Mouse (Mus musculus) adrenal gland, postnatal 25 days (tissue): ENCODE measurements at regions not wholly inside any gene's neighbourhood (a gene's known extent, or its start where the extent isn't known, plus 50 kb on each side); places are given as distances from the start of the nearest gene placed in this dataset.
"Not testable (repeated sequence)": the region's sequence is repeated elsewhere in the genome, so short reads cannot be mapped to it uniquely, and the experiment has no call there.

Experiments
- DNase-seq: peaks from one replicate; pipeline ENCODE4 v3.0.0; 2021; ENCODE audit warnings: mixed read lengths

DNA sequence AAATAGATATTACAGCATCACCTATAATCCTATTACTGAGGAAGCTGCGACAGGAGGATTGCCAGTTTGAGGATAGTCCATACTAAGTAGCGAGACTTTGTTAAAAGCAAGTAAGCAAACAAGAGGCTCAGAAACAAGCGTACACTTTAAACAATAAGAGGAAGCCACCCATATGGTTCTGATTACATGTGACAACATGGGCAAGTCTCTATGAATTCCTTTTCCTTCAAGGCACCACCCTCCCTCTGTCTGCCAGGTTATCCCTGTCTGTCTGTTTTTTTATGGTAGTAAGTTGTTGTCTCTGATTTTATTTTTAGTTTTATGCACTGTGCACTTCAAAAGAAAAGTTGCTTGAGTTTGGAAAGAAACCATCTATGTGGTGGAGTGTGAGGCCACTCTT lies 76.8 kb upstream of the Tars start:
- no peak for DNase-seq

DNA sequence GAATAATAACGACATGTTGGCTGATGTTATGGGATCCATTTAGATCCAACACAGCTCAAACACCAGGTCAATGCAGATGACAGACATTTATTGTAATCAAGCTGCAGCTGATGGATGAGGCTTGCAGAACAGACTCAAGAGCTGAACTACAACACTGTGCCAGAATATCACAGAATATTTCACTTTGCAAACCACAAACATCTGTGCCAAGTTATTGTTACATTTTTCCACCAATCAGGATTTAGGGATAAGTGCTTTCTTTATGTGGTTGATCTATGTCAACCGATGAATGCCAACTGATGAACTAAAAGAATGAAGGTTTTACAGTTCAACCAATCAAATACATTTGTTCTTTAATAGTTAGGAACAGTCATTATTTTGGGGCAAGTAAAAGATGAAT lies 63.9 kb upstream of the Tars start:
- DNase-seq = no peak

DNA sequence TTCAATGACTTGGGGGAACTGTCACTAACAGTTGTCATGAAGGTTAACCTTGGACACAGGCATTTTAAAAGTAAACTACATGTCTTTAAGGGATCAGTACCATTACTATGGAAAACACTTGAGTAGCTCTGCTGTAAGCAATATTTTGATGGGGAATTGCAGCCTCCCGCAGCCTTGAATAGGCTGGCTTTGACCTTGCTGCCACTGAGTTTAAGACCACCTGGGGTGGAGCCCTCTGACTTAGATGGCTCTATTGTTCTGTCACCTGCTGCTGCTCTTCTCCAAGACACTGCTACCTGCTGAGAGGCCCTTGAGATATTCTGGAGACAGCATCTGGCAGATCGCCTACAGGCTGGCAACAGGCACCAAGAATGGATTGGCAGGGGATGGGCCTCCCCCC lies 62.1 kb upstream of the Tars start:
- not testable (repeated sequence) for DNase-seq

DNA sequence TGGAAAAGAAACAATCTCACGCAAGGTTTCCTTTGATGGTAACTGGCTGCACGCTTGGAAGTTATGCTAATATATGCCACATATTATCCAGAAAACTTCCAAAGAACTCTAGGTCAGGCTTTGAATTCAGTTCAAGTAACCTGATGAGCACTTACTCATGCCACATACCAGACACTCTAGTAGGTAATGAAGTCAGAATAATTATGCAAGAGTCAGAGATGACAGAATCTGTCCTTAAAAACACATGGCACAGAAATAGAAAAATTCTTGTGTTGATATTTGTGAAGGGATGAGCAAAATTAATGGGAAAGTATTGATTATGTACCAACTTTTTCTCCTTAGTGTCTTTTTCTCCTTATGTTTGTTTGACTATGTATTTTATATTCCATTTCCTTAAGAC lies 59.8 kb upstream of the Tars start:
- DNase-seq = no peak

DNA sequence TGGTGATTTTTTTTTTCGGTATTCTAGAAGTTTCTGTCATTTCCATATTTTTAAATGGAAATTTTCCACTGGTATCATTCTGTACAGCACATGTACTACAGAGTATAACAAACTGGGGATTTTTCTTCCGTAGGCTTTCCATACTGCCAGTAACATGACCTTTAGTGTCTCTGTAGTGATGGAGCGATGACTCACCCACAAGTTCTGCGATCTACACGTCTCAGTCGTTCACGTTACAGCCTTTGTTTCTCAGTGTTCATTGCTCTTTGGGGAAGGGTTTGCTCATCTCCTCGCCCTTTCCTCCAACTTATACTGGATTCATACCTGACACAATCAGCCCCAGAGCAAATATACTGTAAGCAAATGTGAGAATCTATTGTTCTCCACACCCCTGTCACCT lies 57.8 kb upstream of the Tars start:
- no peak for DNase-seq

DNA sequence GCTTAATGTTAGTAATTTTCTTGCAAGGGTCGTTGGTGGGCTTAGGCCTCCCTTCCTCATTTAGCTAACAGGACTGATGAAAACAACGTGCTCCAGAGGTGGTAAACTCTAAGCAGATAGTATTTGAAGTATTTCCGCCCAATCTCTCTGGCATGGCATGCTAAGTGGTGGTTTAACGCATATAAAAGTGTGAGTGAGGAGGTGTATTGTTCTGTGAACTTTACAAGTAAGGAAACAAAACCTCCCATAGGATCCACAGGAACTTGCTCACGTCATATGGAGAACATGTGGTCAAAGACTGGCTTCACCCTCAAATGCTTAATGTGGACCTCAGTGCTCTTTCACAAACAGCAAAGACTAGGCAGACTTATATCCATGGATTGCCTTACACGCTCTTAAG lies 56.5 kb upstream of the Tars start:
- DNase-seq = no peak

DNA sequence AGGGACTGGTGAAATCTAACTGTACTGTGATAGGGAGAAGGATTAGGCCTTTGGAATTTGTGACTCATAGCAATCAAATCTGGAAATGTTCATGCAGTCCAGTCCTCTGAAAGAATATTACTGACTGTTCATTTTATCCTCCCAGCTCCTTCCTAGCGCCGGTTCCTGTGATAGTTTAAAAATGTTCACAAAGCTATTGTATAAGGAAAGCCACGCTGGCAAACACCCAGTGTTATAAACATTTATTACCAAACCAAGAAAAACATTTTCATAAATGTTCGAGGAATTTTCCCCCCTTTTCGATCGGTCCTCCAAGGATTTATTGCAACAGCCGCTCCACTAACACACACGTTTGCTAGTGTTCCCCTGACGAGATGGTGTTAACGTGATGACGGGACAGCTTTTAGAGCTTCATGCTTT lies 55.9 kb upstream of the Tars start:
- DNase-seq = no peak

DNA sequence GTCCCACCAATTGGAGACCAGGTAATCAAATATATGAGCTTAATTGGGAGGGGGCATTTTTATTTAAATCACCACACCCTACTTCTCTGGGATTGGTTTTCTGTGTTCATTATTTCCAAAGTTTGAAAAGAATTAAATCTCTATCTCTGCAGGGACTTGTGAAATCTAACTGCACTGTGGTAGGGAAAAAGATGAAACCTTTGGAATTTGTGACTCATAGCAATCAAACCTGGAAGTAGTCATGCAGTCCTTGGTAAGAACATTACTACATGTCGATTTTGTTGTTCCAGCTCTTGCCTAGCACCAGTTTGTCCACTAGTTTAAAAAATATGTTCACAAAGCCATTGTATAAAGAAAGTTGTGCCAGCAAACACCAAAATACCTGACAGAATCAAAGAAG lies 54.5 kb upstream of the Tars start:
- DNase-seq = no peak

DNA sequence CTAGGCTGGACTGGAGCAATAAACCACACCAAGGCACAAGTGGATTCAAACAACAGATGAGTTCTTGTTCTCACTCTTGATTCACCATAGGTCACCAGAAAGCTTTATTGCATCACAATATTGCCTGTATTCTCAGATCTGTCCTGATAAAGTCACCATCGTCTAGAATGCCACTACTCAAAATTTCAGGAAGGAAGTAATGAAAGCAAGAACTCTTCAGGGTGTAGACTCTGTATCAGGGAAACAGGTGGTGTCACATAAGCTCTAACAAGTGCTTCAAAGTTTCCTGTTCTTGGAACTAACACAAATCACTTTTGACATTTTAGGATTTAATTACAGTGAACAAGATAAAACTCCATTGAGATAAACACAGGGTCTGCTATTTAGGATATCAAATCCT lies 52.2 kb upstream of the Tars start:
- DNase-seq = no peak
